Mouse (Mus musculus) erythroblast, embryonic 14.5 days (primary cell): ENCODE measurements around the gene Myh9.

Experiments used
- GATA1 ChIP-seq: IDR thresholded peaks from 2 replicates; pipeline ENCODE4 v1.6.1; 2012; ENCODE audit warnings: low read length, inconsistent platforms, mixed read lengths
- TAL1 ChIP-seq: IDR thresholded peaks from 3 replicates; pipeline ENCODE4 v1.6.1; 2012; ENCODE audit warnings: low read length, inconsistent platforms, mixed read lengths

DNA sequence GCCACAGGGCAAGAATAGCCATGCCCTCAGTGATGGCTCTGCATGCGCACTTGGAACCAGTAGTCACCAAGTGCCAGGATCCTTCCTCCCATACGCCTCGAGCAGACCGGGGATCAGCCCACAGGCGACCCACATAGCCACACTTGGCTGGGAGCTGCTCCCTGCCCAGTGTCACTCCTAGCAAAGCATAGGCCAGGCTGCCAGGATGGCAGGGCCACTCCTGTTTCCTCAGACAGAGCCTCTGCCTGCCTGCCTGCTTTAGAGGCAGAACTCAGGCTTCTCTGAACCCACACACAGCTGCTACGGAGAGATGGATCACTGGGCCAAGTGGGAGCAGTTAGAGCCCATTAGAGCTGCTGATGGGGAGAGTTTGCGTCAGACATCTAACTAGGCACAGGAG lies 48.4 kb downstream of the Myh9 start:
- no peak for TF ChIP-seq GATA1
- TF ChIP-seq TAL1: no peak
